Mouse (Mus musculus): ENCODE measurements around the gene Diaph3.
"Not testable (repeated sequence)": the region's sequence is repeated elsewhere in the genome, so short reads cannot be mapped to it uniquely, and the experiment has no call there.

Diaph3 gene

GRCm38 (mm10) chr14:86729617-86730098, 411.4 kb downstream of the Diaph3 start:
- DNase-seq: no peak

- DNase-seq: no peak
Measured at GRCm38 (mm10) chr14:86727538-86728045, 413.4 kb downstream of the Diaph3 start.

GRCm38 (mm10) chr14:86721768-86722167, 419.3 kb downstream of the Diaph3 start:
- no peak for DNase-seq

GRCm38 (mm10) chr14:86721082-86721481, 420.0 kb downstream of the Diaph3 start:
- DNase-seq: no peak

- DNase-seq: not testable (repeated sequence)
Measured at GRCm38 (mm10) chr14:86720408-86720807, 420.6 kb downstream of the Diaph3 start.

GRCm38 (mm10) chr14:86714088-86714690, 426.8 kb downstream of the Diaph3 start:
- no peak for DNase-seq

GRCm38 (mm10) chr14:86704080-86704479, 437.0 kb downstream of the Diaph3 start:
- DNase-seq: no peak

GRCm38 (mm10) chr14:86701145-86701544, 439.9 kb downstream of the Diaph3 start:
- no peak for DNase-seq

- DNase-seq: no peak
Measured at GRCm38 (mm10) chr14:86697887-86698286, 443.1 kb downstream of the Diaph3 start.

GRCm38 (mm10) chr14:86692714-86693113, 448.3 kb downstream of the Diaph3 start:
- no peak for DNase-seq

GRCm38 (mm10) chr14:86691298-86691697, 449.7 kb downstream of the Diaph3 start:
- DNase-seq: no peak

- DNase-seq: peak; percentile 5 to 18
Measured at GRCm38 (mm10) chr14:86684585-86685503, 456.2 kb downstream of the Diaph3 start.

GRCm38 (mm10) chr14:86681951-86682350, 459.1 kb downstream of the Diaph3 start:
- no peak for DNase-seq

- DNase-seq: no peak
Measured at GRCm38 (mm10) chr14:86678992-86679391, 462.0 kb downstream of the Diaph3 start.

GRCm38 (mm10) chr14:86678179-86678780, 462.8 kb downstream of the Diaph3 start:
- DNase-seq: no peak

GRCm38 (mm10) chr14:86677015-86677414, 464.0 kb downstream of the Diaph3 start:
- DNase-seq: no peak

GRCm38 (mm10) chr14:86675314-86675713, 465.7 kb downstream of the Diaph3 start:
- no peak for DNase-seq

- DNase-seq: no peak
Measured at GRCm38 (mm10) chr14:86662846-86663245, 478.2 kb downstream of the Diaph3 start.

GRCm38 (mm10) chr14:86660556-86660955, 480.5 kb downstream of the Diaph3 start:
- DNase-seq: no peak

GRCm38 (mm10) chr14:86656262-86656661, 484.8 kb downstream of the Diaph3 start:
- no peak for DNase-seq

- no peak for DNase-seq
Measured at GRCm38 (mm10) chr14:86646499-86647120, 494.4 kb downstream of the Diaph3 start.

- no peak for DNase-seq
Measured at GRCm38 (mm10) chr14:86642831-86643241, 498.2 kb downstream of the Diaph3 start.

GRCm38 (mm10) chr14:86641839-86642238, 499.2 kb downstream of the Diaph3 start:
- no peak for DNase-seq

All from lung, adult 18-20 months (tissue).